Mouse (Mus musculus) midbrain, embryonic 16.5 days (tissue): ENCODE results near the gene Mvb12a. TPM values are rescaled to one million over a fixed set of nuclear protein-coding genes. Genes with fewer than 3 reads are reported as not detected.

Experiments used
- ATAC-seq: fragments of 200-750 bp; cut with Nextera tagmentation; 2 replicates; pipeline ENCODE4 v1.8.0; 2017; ENCODE audit warnings: moderate TSS enrichment
- H3K27ac ChIP-seq: fragments of 300-500 bp; sonication (generic); 2 replicates; pipeline ENCODE4 v1.5.1; 2014; ENCODE audit warnings: mild to moderate bottlenecking, low read length, mixed read lengths
- H3K27me3 ChIP-seq: fragments of 300-500 bp; sonication (generic); 2 replicates; pipeline ENCODE4 v1.6.1; 2014; ENCODE audit warnings: low read depth, low read length, mixed read lengths; ENCODE audit not compliant: control insufficient read depth, insufficient read depth
- H3K36me3 ChIP-seq: fragments of 300-500 bp; sonication (generic); 2 replicates; pipeline ENCODE4 v1.6.1; 2014; ENCODE audit warnings: mild to moderate bottlenecking, low read length, moderate library complexity, mixed read lengths; ENCODE audit not compliant: control insufficient read depth, insufficient read depth
- H3K4me1 ChIP-seq: fragments of 300-500 bp; sonication (generic); 2 replicates; pipeline ENCODE4 v1.6.1; 2014; ENCODE audit warnings: mild to moderate bottlenecking, low read length, mixed read lengths; ENCODE audit not compliant: control insufficient read depth, insufficient read depth
- H3K4me2 ChIP-seq: fragments of 300-500 bp; sonication (generic); 2 replicates; pipeline ENCODE4 v1.6.1; 2014; ENCODE audit warnings: mild to moderate bottlenecking, low read length, mixed read lengths
- H3K4me3 ChIP-seq: fragments of 300-500 bp; sonication (generic); 2 replicates; pipeline ENCODE4 v1.5.1; 2014; ENCODE audit warnings: low read depth, mild to moderate bottlenecking, low read length, moderate library complexity, mixed read lengths
- H3K9ac ChIP-seq: fragments of 300-500 bp; sonication (generic); 2 replicates; pipeline ENCODE4 v1.6.1; 2014; ENCODE audit warnings: low read depth, low read length, mixed read lengths
- H3K9me3 ChIP-seq: fragments of 300-500 bp; sonication (generic); replicated peaks from 2 replicates; pipeline ENCODE4 v1.6.1; 2014; ENCODE audit warnings: mild to moderate bottlenecking, low read length, mixed read lengths; ENCODE audit not compliant: control insufficient read depth, poor library complexity, severe bottlenecking
- WGBS: fragments of 180-500 bp; shearing (Covaris S2); extraction: QIAGEN DNeasy Blood & Tissue Kit; methylation state at CpG from one replicate; pipeline ENCODE4 v1.1.7; 2014; 5-methylcytosine and 5-hydroxymethylcytosine counted together
- polyA plus RNA-seq: library from polyadenylated mRNA; unstranded; fragments of >200 nt; fragmentation: Nextera tagmentation; extraction: Ambion mirVana; gene quantifications from 2 replicates; pipeline ENCODE4 v1.2.1, GENCODE M21; 2015

Mvb12a gene
- polyA plus RNA-seq, 1 experiment from 2014 or later: 60.3 TPM

GRCm38 (mm10) chr8:71592374-71593170, 49.9 kb downstream of the Mvb12a start:
- WGBS: 5% methylated on average over 53 of the region's 60 CpGs
- no peaks in the 10 kb centered on the region for H3K9me3 ChIP-seq
- ATAC-seq: peak; percentile 76

GRCm38 (mm10) chr8:71593556-71594323, 51.0 kb downstream of the Mvb12a start:
- WGBS: 91% methylated on average over 8 of the region's 8 CpGs
- Histone ChIP-seq H3K9ac (no peak overlapping the region), H3K9me3 (no peaks in the 10 kb centered on the region), H3K27ac (no peak overlapping the region), H3K4me1 (peaks cover 21% of the 10 kb centered on the region), H3K36me3 (no peaks in the 10 kb centered on the region), H3K27me3 (no peaks in the 10 kb centered on the region), H3K4me3 (no peak overlapping the region), H3K4me2 (no peak overlapping the region)
- no peak for ATAC-seq

More at GRCm38 (mm10) chr8:71592374-71593170, 49.9 kb downstream of the Mvb12a start:
- H3K4me3 ChIP-seq: peak overlapping the region; percentile 86
- H3K27ac ChIP-seq: peak overlapping the region; percentile 99
- H3K9ac ChIP-seq: peak overlapping the region; percentile 97
- H3K36me3 ChIP-seq: no peaks in the 10 kb centered on the region
- no peaks in the 10 kb centered on the region for H3K27me3 ChIP-seq
- H3K4me1 ChIP-seq: peaks cover 21% of the 10 kb centered on the region
- peak overlapping the region; percentile 99 for H3K4me2 ChIP-seq

GRCm38 (mm10) chr8:71594324-71594722, 51.6 kb downstream of the Mvb12a start:
- no peaks in the 10 kb centered on the region for H3K36me3 ChIP-seq
- H3K9ac ChIP-seq: no peak overlapping the region
- H3K4me1 ChIP-seq: peaks cover 21% of the 10 kb centered on the region
- H3K27me3 ChIP-seq: no peaks in the 10 kb centered on the region
- WGBS: 90% methylated on average over 4 of the region's 4 CpGs
- H3K4me2 ChIP-seq: no peak overlapping the region
- H3K27ac ChIP-seq: no peak overlapping the region
- ATAC-seq: no peak
- H3K9me3 ChIP-seq: no peaks in the 10 kb centered on the region
- no peak overlapping the region for H3K4me3 ChIP-seq

- Histone ChIP-seq H3K36me3 (no peaks in the 10 kb centered on the region), H3K27ac (no peak overlapping the region), H3K9ac (no peak overlapping the region), H3K27me3 (peaks cover 11% of the 10 kb centered on the region), H3K4me1 (peaks cover 16% of the 10 kb centered on the region), H3K4me2 (peak overlapping the region; percentile 36; the same call in 1 of the 2 replicates), H3K4me3 (no peak overlapping the region), H3K9me3 (no peaks in the 10 kb centered on the region)
- 0 out of 2 replicates have a peak, but pooled peaks have one; percentile 2 for ATAC-seq
- WGBS: 9% methylated on average over 27 of the region's 27 CpGs
These were observed 53.1 kb downstream of the Mvb12a start for GRCm38 (mm10) chr8:71595862-71596261.

- Histone ChIP-seq H3K27ac (no peak overlapping the region), H3K9ac (no peak overlapping the region), H3K9me3 (no peaks in the 10 kb centered on the region), H3K4me3 (no peak overlapping the region), H3K36me3 (no peaks in the 10 kb centered on the region), H3K27me3 (peaks cover 12% of the 10 kb centered on the region), H3K4me1 (peaks cover 12% of the 10 kb centered on the region), H3K4me2 (no peak overlapping the region)
- 62% methylated on average over 6 of the region's 6 CpGs for WGBS
- no peak for ATAC-seq
These were observed 53.7 kb downstream of the Mvb12a start for GRCm38 (mm10) chr8:71596384-71596783.

- H3K4me2 ChIP-seq: no peak overlapping the region
- no peak overlapping the region for H3K4me3 ChIP-seq
- H3K9me3 ChIP-seq: no peaks in the 10 kb centered on the region
- no peak overlapping the region for H3K27ac ChIP-seq
- ATAC-seq: no peak
- no peaks in the 10 kb centered on the region for H3K36me3 ChIP-seq
- peaks cover 12% of the 10 kb centered on the region for H3K27me3 ChIP-seq
- 86% methylated on average over 4 of the region's 4 CpGs for WGBS
- no peak overlapping the region for H3K9ac ChIP-seq
- peaks cover 12% of the 10 kb centered on the region for H3K4me1 ChIP-seq
These were observed 54.1 kb downstream of the Mvb12a start for GRCm38 (mm10) chr8:71596798-71597197.

- no peak for ATAC-seq
- no peak within 1 kb of the TSS for H3K4me3 ChIP-seq
- H3K9me3 ChIP-seq: no peaks in the 10 kb centered on the region
- no peak within 1 kb of the TSS for H3K4me2 ChIP-seq
- H3K27me3 ChIP-seq: peaks cover 19% of the 10 kb centered on the region
- no peak within 1 kb of the TSS for H3K9ac ChIP-seq
- H3K27ac ChIP-seq: no peak within 1 kb of the TSS
- H3K36me3 ChIP-seq: no peaks in the 10 kb centered on the region
- H3K4me1 ChIP-seq: peaks cover 17% of the 10 kb centered on the region
- WGBS: 72% methylated on average over 3 of the region's 3 CpGs
These were observed 54.7 kb downstream of the Mvb12a start, which contains the start of gene Fam129c for GRCm38 (mm10) chr8:71597451-71597850. Gene Fam129c, plus strand, starts transcription at chr8:71597648.
